17 mouse cellular contexts compared by ENCODE assay signal in the genomic region with DNA sequence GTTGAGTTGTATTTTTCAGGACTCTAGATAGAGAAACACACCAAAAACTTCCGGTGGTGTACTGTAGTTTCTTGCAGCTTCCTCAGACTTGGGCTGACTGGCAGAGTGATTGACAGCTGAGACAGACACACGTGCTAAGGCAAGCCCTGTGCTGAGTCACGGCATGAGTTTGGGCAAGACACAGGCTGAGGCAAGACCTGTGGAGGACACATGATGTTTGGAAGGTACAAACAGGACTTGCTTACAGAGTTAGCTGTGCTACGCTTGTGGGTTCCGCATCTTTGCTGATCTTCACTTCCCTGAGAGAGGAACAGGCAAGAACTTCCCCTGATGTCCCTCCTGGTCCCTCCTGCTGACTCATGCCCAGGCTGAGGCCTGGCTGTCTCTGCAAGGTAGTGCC. TPM values are rescaled to one million over a fixed set of nuclear protein-coding genes. Genes with fewer than 3 reads are reported as not detected.
DNase-seq lines count a peak whose midpoint lies in the region; ATAC-seq and TF ChIP-seq lines count a peak whose summit lies in the region.
"Had no signal": no experiment of that assay in that cellular context is flagged by ENCODE, and none has a peak within 500 bp of the region (broad histone marks: within the 10 kb centered on the region; RNA-seq: fewer than 3 reads in every experiment).

No protein-coding gene starts in this region.

- H3K27ac ChIP-seq in gastrocnemius, adult 2 months: peak overlapping the region; percentile 48
- no peak overlapping the region for H3K27ac ChIP-seq in liver, postnatal 0 days (ENCODE audit: low read depth)
- no peak overlapping the region for H3K27ac ChIP-seq in hindbrain, embryonic 10.5 days
- H3K27ac ChIP-seq: forebrain, embryonic 12.5 days; hindbrain, embryonic 15.5 days had no signal

- no peak overlapping the region for H3K9ac ChIP-seq in liver, postnatal 0 days (replicated peaks)
- H3K9ac ChIP-seq: forebrain, embryonic 12.5 days; hindbrain, embryonic 15.5 days had no signal

- H3K9me3 ChIP-seq in liver, postnatal 0 days (ENCODE audit: low read length): no peaks in the 10 kb centered on the region
- no peaks in the 10 kb centered on the region for H3K9me3 ChIP-seq in hindbrain, embryonic 10.5 days
- H3K9me3 ChIP-seq: forebrain, embryonic 12.5 days; hindbrain, embryonic 15.5 days had no signal

- no peaks in the 10 kb centered on the region for H3K36me3 ChIP-seq in liver, postnatal 0 days (replicated peaks; ENCODE audit: insufficient read depth, low read length)
- H3K36me3 ChIP-seq in hindbrain, embryonic 10.5 days: no peaks in the 10 kb centered on the region
- H3K36me3 ChIP-seq: forebrain, embryonic 12.5 days; hindbrain, embryonic 15.5 days had no signal

- ATAC-seq in liver, postnatal 0 days: peak; percentile 56
- ATAC-seq: intestine, postnatal 0 days had no signal

- DNase-seq in gastrocnemius, adult 2 months: no peak
- DNase-seq in gastrocnemius, adult 8-10 months (ENCODE audit: low spot score in 2 of 2): no peak
- peak; percentile 33 for DNase-seq in urinary bladder, postnatal 14 days (ENCODE audit: low spot score)
- DNase-seq in urinary bladder, postnatal 10 days (ENCODE audit: low spot score): no peak
- peak; percentile 24 for DNase-seq in liver, postnatal 0 days
- DNase-seq in left cerebral cortex, postnatal 10 days (ENCODE audit: extremely low spot score in 1 of 2, low spot score in 2 of 2): no peak
- DNase-seq in cerebellum, postnatal 25 days: no peak
- DNase-seq in hindbrain, embryonic 10.5 days (ENCODE audit: low spot score): no peak
- DNase-seq: cerebellum, adult 11-12 months; kidney, postnatal 10 days; lung, postnatal 10 days; midbrain, embryonic 14.5 days; right cerebral cortex, postnatal 14 days; thymus, postnatal 25 days had no signal

- H3K4me2 ChIP-seq in liver, postnatal 0 days (ENCODE audit: low read depth, low read length): no peak overlapping the region
- H3K4me2 ChIP-seq: forebrain, embryonic 12.5 days; hindbrain, embryonic 15.5 days had no signal

- intact Hi-C loops in gastrocnemius, adult 2 months (cut with DNase I): no loop called here
- intact Hi-C loops in left cerebral cortex, postnatal 10 days (cut with DNase I): no loop called here

- no peaks in the 10 kb centered on the region for H3K27me3 ChIP-seq in liver, postnatal 0 days (ENCODE audit: insufficient read depth, low read length)
- H3K27me3 ChIP-seq in hindbrain, embryonic 10.5 days (ENCODE audit: insufficient read depth, poor library complexity, severe bottlenecking): no peaks in the 10 kb centered on the region
- H3K27me3 ChIP-seq: forebrain, embryonic 12.5 days; hindbrain, embryonic 15.5 days had no signal

- TF ChIP-seq CTCF in gastrocnemius, adult 2 months (IDR thresholded peaks at IDR 0.05): no peak
- TF ChIP-seq CTCF in liver, postnatal 0 days (IDR thresholded peaks at IDR 0.05; ENCODE audit: low read depth): no peak

- no peaks in the 10 kb centered on the region for H3K4me1 ChIP-seq in liver, postnatal 0 days (ENCODE audit: insufficient read depth)
- H3K4me1 ChIP-seq in hindbrain, embryonic 10.5 days (replicated peaks): no peaks in the 10 kb centered on the region; the same call in 1 of the 2 replicates
- H3K4me1 ChIP-seq: forebrain, embryonic 12.5 days; hindbrain, embryonic 15.5 days had no signal

- TF ChIP-seq EP300 in liver, postnatal 0 days (IDR thresholded peaks at IDR 0.05; ENCODE audit: low read depth): no peak

- no peak overlapping the region for H3K4me3 ChIP-seq in gastrocnemius, adult 2 months
- no peak overlapping the region for H3K4me3 ChIP-seq in liver, postnatal 0 days (ENCODE audit: low read depth, low read length)
- H3K4me3 ChIP-seq in hindbrain, embryonic 10.5 days: no peak overlapping the region
- H3K4me3 ChIP-seq: forebrain, embryonic 12.5 days; hindbrain, embryonic 15.5 days had no signal

- 55% methylated on average over 5 of the region's 5 CpGs for WGBS in liver, postnatal 0 days (ENCODE audit: insufficient replicate concordance)
- 87% methylated on average over 5 of the region's 5 CpGs for WGBS in hindbrain, embryonic 10.5 days

RNA-seq across cellular contexts. Expression of a gene that starts 17.3 kb away (rescaled TPM):
- 10 to 100 TPM; 44.3 to 57.6 TPM for total RNA-seq in gastrocnemius, adult 2 months (2021)
- total RNA-seq in gastrocnemius, adult 8-10 months (2022): 10 to 100 TPM; 24.3 to 38.5 (median 31.2) TPM
- 0.77 and 1.0 TPM in 2 replicates for polyA plus RNA-seq in liver, postnatal 0 days (2015; fragmentation: Nextera tagmentation; extraction: Ambion mirVana)
- total RNA-seq in left cerebral cortex, postnatal 10 days (2021): 1 to 10 TPM; 4.6 to 6.1 TPM
- 5.5 and 6.5 TPM in 2 replicates for polyA plus RNA-seq in hindbrain, embryonic 10.5 days (2016; fragmentation: Nextera tagmentation; extraction: Ambion mirVana)

RNA-seq across cellular contexts. Expression of a gene that starts 55.7 kb away (rescaled TPM):
- 1 to 10 TPM; 2.3 to 2.6 TPM for total RNA-seq in gastrocnemius, adult 2 months (2021)
- total RNA-seq in gastrocnemius, adult 8-10 months (2022): 1 to 10 TPM; 1.3 to 2.9 (median 2.2) TPM
- polyA plus RNA-seq in liver, postnatal 0 days (2015; fragmentation: Nextera tagmentation; extraction: Ambion mirVana): 3.3 and 3.4 TPM in 2 replicates
- total RNA-seq in left cerebral cortex, postnatal 10 days (2021): 10 to 100 TPM; 34.5 to 38.7 TPM
- polyA plus RNA-seq in hindbrain, embryonic 10.5 days (2016; fragmentation: Nextera tagmentation; extraction: Ambion mirVana): 49.8 and 52.6 TPM in 2 replicates

Comparison
In these comparisons a context has a peak if more than half of its experiments do, and no peak if none do; other contexts are left out.
1. DNase-seq: peak in urinary bladder, postnatal 14 days (single experiment) and liver, postnatal 0 days (single experiment); none in gastrocnemius, adult 2 months (single experiment), gastrocnemius, adult 8-10 months (0 of 2), urinary bladder, postnatal 10 days (single experiment), left cerebral cortex, postnatal 10 days (0 of 2), cerebellum, postnatal 25 days (0 of 2) and hindbrain, embryonic 10.5 days (single experiment).
2. RNA of a gene that starts 55.7 kb away (total RNA-seq): 34.5 to 38.7 TPM in left cerebral cortex, postnatal 10 days; 2.3 to 2.6 TPM in gastrocnemius, adult 2 months and 1.3 to 2.9 TPM in gastrocnemius, adult 8-10 months; every median in the first group is over 4 times any median in the second.